Mouse (Mus musculus) ES-E14 (cell line): Measurements from ENCODE around the gene Zfp207. TPM values are rescaled to one million over a fixed set of nuclear protein-coding genes. Genes with fewer than 3 reads are reported as not detected.

Experiments
- DNase-seq: peaks from one replicate; pipeline ENCODE4 v3.0.0-alpha.2; 2013; ENCODE audit warnings: low read depth, low spot score
- H3K27ac ChIP-seq: 2 replicates; pipeline ENCODE4 v1.5.1; 2012; ENCODE audit warnings: low read depth, mild to moderate bottlenecking, low read length, moderate library complexity, mixed read lengths; ENCODE audit not compliant: poor library complexity, insufficient read depth, severe bottlenecking
- H3K36me3 ChIP-seq: 2 replicates; pipeline ENCODE4 v1.6.1; 2012; ENCODE audit warnings: mild to moderate bottlenecking, low read length, moderate library complexity, mixed read lengths; ENCODE audit not compliant: control insufficient read depth, poor library complexity, insufficient read depth, severe bottlenecking
- H3K4me1 ChIP-seq, 2 experiments: fragments of 150-350 bp in 1 of 2; sonication (generic) in 1 of 2; 2 replicates each; pipeline ENCODE4 v1.6.1; 2012; ENCODE audit warnings: low read length in 2 of 2, mild to moderate bottlenecking in 1 of 2, mixed read lengths in 1 of 2; ENCODE audit not compliant: control insufficient read depth in 2 of 2, insufficient read depth in 2 of 2, poor library complexity in 1 of 2
- H3K4me3 ChIP-seq, 2 experiments: fragments of 150-350 bp in 1 of 2; sonication (generic) in 1 of 2; 2 replicates each; pipeline ENCODE4 v1.5.1; 2012; ENCODE audit warnings: low read length in 2 of 2, low read depth in 1 of 2, mild to moderate bottlenecking in 1 of 2, mixed read lengths in 1 of 2; ENCODE audit not compliant: insufficient read depth in 1 of 2, poor library complexity in 1 of 2, severe bottlenecking in 1 of 2
- H3K9ac ChIP-seq: 2 replicates; pipeline ENCODE4 v1.6.1; 2012; ENCODE audit warnings: low read depth, mild to moderate bottlenecking, low read length, mixed read lengths; ENCODE audit not compliant: poor library complexity, insufficient read depth, severe bottlenecking
- H3K9me3 ChIP-seq: fragments of 150-350 bp; sonication (generic); 2 replicates; pipeline ENCODE4 v1.6.1; 2012; ENCODE audit warnings: low read depth, mild to moderate bottlenecking, low read length; ENCODE audit not compliant: control insufficient read depth, insufficient read depth
- CHD2 ChIP-seq: IDR thresholded peaks from 2 replicates; pipeline ENCODE4 v1.6.1; 2014; ENCODE audit warnings: mild to moderate bottlenecking, low read depth, low read length, inconsistent platforms
- HCFC1 ChIP-seq: IDR thresholded peaks from 2 replicates; pipeline ENCODE4 v1.6.1; 2012; ENCODE audit warnings: low read length, inconsistent platforms, borderline replicate concordance; ENCODE audit not compliant: insufficient read depth
- MAFK ChIP-seq: IDR thresholded peaks from 2 replicates; pipeline ENCODE4 v1.6.1; 2014; ENCODE audit warnings: mild to moderate bottlenecking, low read depth, low read length, inconsistent platforms; ENCODE audit not compliant: insufficient read depth
- ZC3H11A ChIP-seq: IDR thresholded peaks from 2 replicates; pipeline ENCODE4 v1.6.1; 2012; ENCODE audit warnings: low read depth, mild to moderate bottlenecking, inconsistent platforms, low read length, borderline replicate concordance
- ZNF384 ChIP-seq: IDR thresholded peaks from 2 replicates; pipeline ENCODE4 v1.6.1; 2012; ENCODE audit warnings: low read depth, low read length, inconsistent platforms
- in situ Hi-C, 2 experiments: fragments of 600-800 bp; cut with MboI; formaldehyde crosslinking; loops; one replicate each; pipeline ENCODE4 v1.15.1; 2025; ENCODE audit warnings: low sequenced_read_pairs in 2 of 2, inconsistent platforms in 1 of 2; ENCODE audit not compliant: unreplicated experiment in 2 of 2
- total RNA-seq: library from RNA; depleted of rRNA; stranded (reverse); fragments of 300-350 nt; gene quantifications from 2 replicates; pipeline ENCODE4 v1.2.3, GENCODE M21; 2012

The Zfp207 gene
- total RNA-seq, 1 experiment: 201 TPM

DNA sequence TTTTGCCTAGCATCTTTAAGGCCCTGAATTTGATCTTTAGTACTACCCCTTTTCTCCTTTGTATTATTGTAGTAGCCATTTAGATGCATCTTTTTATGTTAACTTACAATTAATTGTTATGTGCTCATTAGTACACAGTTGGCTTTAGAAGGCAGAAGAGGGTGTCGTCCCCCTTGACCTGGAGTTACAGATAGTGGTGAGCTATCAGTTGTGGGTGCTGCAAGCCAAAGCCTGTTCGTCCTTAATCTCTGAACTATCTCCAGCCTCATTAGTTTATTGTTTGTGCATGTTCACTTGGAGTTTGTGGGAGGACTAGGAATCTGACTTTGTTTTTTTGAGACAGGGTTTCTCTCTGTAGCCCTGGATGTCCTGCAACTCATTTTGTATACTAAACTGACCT is 3.7 kb downstream of the Zfp207 start:
- DNase-seq: no peak
- H3K9ac ChIP-seq: no peak overlapping the region
- H3K36me3 ChIP-seq: peaks cover 27% of the 10 kb centered on the region
- H3K27ac ChIP-seq: no peak overlapping the region
- in situ Hi-C loops: no loop called here
- 0 out of 4 replicates have a peak, but pooled peaks cover 0 to 3% of the 10 kb centered on the region in 2 experiments for H3K4me1 ChIP-seq
- TF ChIP-seq ZC3H11A: no peak
- no peak for TF ChIP-seq HCFC1
- no peak for TF ChIP-seq MAFK
- TF ChIP-seq CHD2: no peak
- TF ChIP-seq ZNF384: no peak
- no peaks in the 10 kb centered on the region for H3K9me3 ChIP-seq
- no peak overlapping the region for H3K4me3 ChIP-seq

DNA sequence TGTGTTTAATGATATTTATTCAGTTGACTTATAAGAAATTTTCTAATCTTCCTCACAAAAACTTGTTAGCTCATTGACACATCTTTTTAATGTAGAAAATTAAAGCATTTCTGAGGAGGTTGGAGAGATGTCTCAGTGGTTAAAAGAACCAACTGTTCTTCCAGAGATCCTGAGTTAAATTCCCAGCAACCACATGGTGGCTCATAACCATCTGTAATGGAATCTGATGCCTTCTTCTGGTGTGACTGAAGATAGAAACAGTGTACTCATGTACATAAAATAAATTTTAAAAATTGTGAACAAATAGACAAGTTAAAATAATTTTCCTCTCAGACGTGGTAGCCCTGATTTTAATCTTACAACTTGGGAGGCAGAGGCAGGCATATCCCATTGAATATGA is 6.8 kb downstream of the Zfp207 start:
- Histone ChIP-seq H3K9ac (no peak overlapping the region), H3K36me3 (peaks cover 35% of the 10 kb centered on the region), H3K27ac (no peak overlapping the region), H3K9me3 (no peaks in the 10 kb centered on the region), H3K4me1 (0 out of 4 replicates have a peak, but pooled peaks cover 0 to 3% of the 10 kb centered on the region in 2 experiments), H3K4me3 (no peak overlapping the region)
- in situ Hi-C loops: loop anchor here (5.0 to 10.0 kb wide), 2 partner anchors 355 to 383 kb away; no protein-coding TSS in a partner anchor
- DNase-seq: no peak
- TF ChIP-seq HCFC1 (no peak), ZC3H11A (no peak), ZNF384 (no peak), CHD2 (no peak), MAFK (no peak)

DNA sequence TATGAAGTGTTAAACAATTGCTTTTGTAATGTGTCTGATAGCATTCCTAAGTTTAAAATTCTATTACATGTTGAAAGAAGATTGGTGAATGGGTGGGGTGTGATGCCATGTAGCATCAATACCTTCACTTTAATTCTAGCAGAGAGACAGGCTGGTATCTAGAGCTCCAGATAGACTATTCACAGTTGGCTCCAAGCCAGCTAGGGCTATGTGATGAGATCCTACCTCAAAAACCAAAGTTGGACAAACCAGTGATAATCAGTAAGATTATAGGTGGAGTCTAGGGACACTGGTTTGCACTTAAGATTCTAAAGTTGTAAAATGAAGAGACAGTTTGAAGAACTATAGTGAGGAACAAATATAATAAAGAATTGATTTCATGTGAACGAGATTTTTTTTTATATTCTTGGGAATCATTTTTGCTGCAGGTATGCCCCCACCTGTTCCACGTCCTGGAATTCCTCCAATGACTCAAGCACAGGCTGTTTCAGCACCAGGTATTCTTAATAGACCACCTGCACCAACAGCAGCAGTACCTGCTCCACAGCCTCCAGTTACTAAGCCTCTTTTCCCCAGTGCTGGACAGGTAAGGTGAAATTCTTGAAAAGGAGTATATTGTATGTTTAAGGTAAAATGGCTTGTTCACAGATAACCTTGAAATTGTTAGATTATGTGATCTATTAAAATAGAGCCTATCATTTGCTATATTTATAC is 8.5 kb downstream of the Zfp207 start:
- in situ Hi-C loops: loop anchor here (5.0 to 10.0 kb wide), 2 partner anchors 357 to 384 kb away; no protein-coding TSS in a partner anchor
- no peak for DNase-seq

DNA sequence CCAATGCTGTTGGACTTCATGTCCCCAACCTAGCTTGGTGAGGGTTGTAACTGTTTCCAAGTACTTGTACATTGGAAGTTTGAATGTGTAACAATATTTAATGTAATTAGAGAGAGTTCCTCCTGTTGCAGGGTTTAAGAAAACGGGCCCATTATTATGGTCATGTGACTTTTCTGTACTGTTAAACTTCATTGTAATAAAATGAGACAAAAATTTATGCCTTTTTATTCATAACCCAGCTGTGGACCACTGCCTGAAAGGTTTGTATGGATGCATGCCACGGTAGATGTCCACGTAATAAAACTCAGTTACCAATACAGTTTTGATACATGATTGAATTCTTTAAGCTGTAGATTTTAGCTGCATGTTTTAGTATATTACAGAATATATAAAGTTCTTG is 12.9 kb downstream of the Zfp207 start:
- no peak overlapping the region for H3K4me3 ChIP-seq
- H3K36me3 ChIP-seq: peaks cover 37% of the 10 kb centered on the region
- no peak overlapping the region for H3K27ac ChIP-seq
- no peak for DNase-seq
- H3K4me1 ChIP-seq: no peaks in the 10 kb centered on the region
- in situ Hi-C loops: loop anchor here in 1 of 2 experiments (10.0 kb wide), 1 partner anchor 361 kb away; no protein-coding TSS in a partner anchor
- TF ChIP-seq ZC3H11A: no peak
- H3K9me3 ChIP-seq: no peaks in the 10 kb centered on the region
- no peak overlapping the region for H3K9ac ChIP-seq

More for the DNA sequence above, 8.5 kb downstream of the Zfp207 start:
- Histone ChIP-seq H3K4me3 (no peak overlapping the region), H3K27ac (no peak overlapping the region), H3K36me3 (peaks cover 37% of the 10 kb centered on the region), H3K9me3 (no peaks in the 10 kb centered on the region), H3K4me1 (no peaks in the 10 kb centered on the region), H3K9ac (no peak overlapping the region)
- no peak for TF ChIP-seq ZNF384
- TF ChIP-seq ZC3H11A: no peak
- TF ChIP-seq HCFC1: no peak
- no peak for TF ChIP-seq CHD2
- no peak for TF ChIP-seq MAFK

DNA sequence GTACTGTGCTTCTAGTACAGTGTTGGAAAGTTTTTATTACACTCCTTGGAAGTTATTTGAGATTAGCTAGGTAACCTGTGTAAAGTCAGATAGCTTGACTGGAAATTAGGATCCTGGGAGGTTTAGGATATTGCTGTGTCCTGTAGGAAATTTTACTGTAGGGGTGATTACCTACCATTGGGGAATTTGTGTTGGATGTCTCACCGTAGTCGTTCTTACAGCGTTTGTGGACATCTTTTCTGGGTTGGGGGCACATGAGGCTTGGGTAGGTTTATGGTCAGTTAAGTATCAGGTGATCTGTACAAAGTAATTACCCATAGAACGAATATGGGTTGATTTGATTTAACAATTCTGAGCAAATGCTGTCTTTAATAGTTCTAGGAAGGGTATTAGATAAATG is 13.5 kb downstream of the Zfp207 start:
- no peak for TF ChIP-seq ZC3H11A
- no peak for TF ChIP-seq MAFK
- TF ChIP-seq CHD2: no peak
- TF ChIP-seq HCFC1: no peak
- TF ChIP-seq ZNF384: no peak
- Histone ChIP-seq H3K9ac (no peak overlapping the region), H3K4me3 (no peak overlapping the region), H3K27ac (no peak overlapping the region), H3K9me3 (no peaks in the 10 kb centered on the region), H3K36me3 (peaks cover 32% of the 10 kb centered on the region), H3K4me1 (no peaks in the 10 kb centered on the region)
- no peak for DNase-seq
- in situ Hi-C loops: loop anchor here in 1 of 2 experiments (10.0 kb wide), 1 partner anchor 362 kb away; no protein-coding TSS in a partner anchor
